In genomic region chr11:106254767-106255166, GRCm38 (mm10) we compare ENCODE assay signal across 8 mouse cellular contexts. TPM values are rescaled to one million over a fixed set of nuclear protein-coding genes. Genes with fewer than 3 reads are reported as not detected.
DNase-seq lines count a peak whose midpoint lies in the region; ATAC-seq and TF ChIP-seq lines count a peak whose summit lies in the region.

No protein-coding gene starts in this region.

- WGBS in liver, embryonic 13.5 days (ENCODE audit: insufficient replicate concordance), result 8% methylated on average over 2 of the region's 2 CpGs

- peak overlapping the region; percentile 78 for H3K9ac ChIP-seq in liver, embryonic 13.5 days

- no peaks in the 10 kb centered on the region for H3K9me3 ChIP-seq in liver, embryonic 13.5 days (replicated peaks)

- no peak for TF ChIP-seq CTCF in testis, adult 2 months (IDR thresholded peaks at IDR 0.05; ENCODE audit: control insufficient read depth, insufficient read depth, insufficient replicate concordance, low read depth, low read length)

- 0 out of 2 replicates have a peak overlapping the region, but pooled peaks have one; percentile 10 for H3K4me3 ChIP-seq in testis, adult 2 months (ENCODE audit: control insufficient read depth, low read depth, low read length)
- peak overlapping the region; percentile 79 for H3K4me3 ChIP-seq in liver, embryonic 13.5 days (replicated peaks)

- peaks cover 3% of the 10 kb centered on the region for H3K4me1 ChIP-seq in testis, adult 2 months (ENCODE audit: control insufficient read depth, insufficient read depth, low read length)
- H3K4me1 ChIP-seq in liver, embryonic 13.5 days (replicated peaks), result peaks cover 39% of the 10 kb centered on the region

- TF ChIP-seq POLR2A in testis, adult 2 months (IDR thresholded peaks at IDR 0.05; ENCODE audit: control insufficient read depth, low read depth, low read length), result no peak

- H3K36me3 ChIP-seq in testis, adult 2 months (ENCODE audit: control insufficient read depth, insufficient read depth, low read length), result no peaks in the 10 kb centered on the region
- H3K36me3 ChIP-seq in liver, embryonic 13.5 days, result peaks cover 69% of the 10 kb centered on the region

- ATAC-seq in liver, embryonic 13.5 days (ENCODE audit: low read depth), result no peak
- no peak for ATAC-seq in inflammation-experienced regulatory T-cells, adult 6 months

- no peak overlapping the region; the same call in 1 of the 2 replicates for H3K27ac ChIP-seq in testis, adult 2 months (ENCODE audit: control insufficient read depth, insufficient read depth, low read depth, low read length)
- H3K27ac ChIP-seq in liver, embryonic 13.5 days, result peak overlapping the region; percentile 55; the same call in 1 of the 2 replicates

- H3K4me2 ChIP-seq in liver, embryonic 13.5 days, result peak overlapping the region; percentile 95

- H3K27me3 ChIP-seq in testis, adult 2 months (ENCODE audit: control insufficient read depth, insufficient read depth, low read length), result no peaks in the 10 kb centered on the region
- no peaks in the 10 kb centered on the region for H3K27me3 ChIP-seq in liver, embryonic 13.5 days

- peak; percentile 55 for DNase-seq in cerebellum, adult 9-11 months
- DNase-seq in cerebellum, adult 8-10 months, result no peak
- DNase-seq in testis, postnatal 14 days (ENCODE audit: low spot score), result no peak
- DNase-seq in liver, embryonic 13.5 days, result no peak
- no peak for DNase-seq in embryo, embryonic 11 days
- DNase-seq in embryo, embryonic 10.5 days (ENCODE audit: low spot score), result no peak

RNA-seq across cellular contexts. Expression of gene Ftsj3, which starts 1.1 kb away (rescaled TPM):
- 16.0 and 17.2 TPM in 2 replicates for polyA plus RNA-seq in testis, adult 2 months (2012; rRNA removed)
- 55.4 and 66.0 TPM in 2 replicates for polyA plus RNA-seq in liver, embryonic 13.5 days (2015; fragmentation: Nextera tagmentation; extraction: Ambion mirVana)
- polyA plus RNA-seq in inflammation-experienced regulatory T-cells, adult 6 months (2017; shearing (Covaris generic)), result 10 to 100 TPM; 31.7 to 66.8 (median 55.9) TPM

RNA-seq across cellular contexts. Expression of gene Psmc5, which starts 1.2 kb away (rescaled TPM):
- polyA plus RNA-seq in testis, adult 2 months (2012; rRNA removed), result 81.2 and 90.9 TPM in 2 replicates
- polyA plus RNA-seq in liver, embryonic 13.5 days (2015; fragmentation: Nextera tagmentation; extraction: Ambion mirVana), result 204 and 210 TPM in 2 replicates
- polyA plus RNA-seq in inflammation-experienced regulatory T-cells, adult 6 months (2017; shearing (Covaris generic)), result 100 to 1,000 TPM; 145 to 157 (median 154) TPM

RNA-seq across cellular contexts. Expression of gene Smarcd2, which starts 18.0 kb away (rescaled TPM):
- polyA plus RNA-seq in testis, adult 2 months (2012; rRNA removed), result 74.7 and 74.9 TPM in 2 replicates
- polyA plus RNA-seq in liver, embryonic 13.5 days (2015; fragmentation: Nextera tagmentation; extraction: Ambion mirVana), result 27.8 and 29.2 TPM in 2 replicates
- polyA plus RNA-seq in inflammation-experienced regulatory T-cells, adult 6 months (2017; shearing (Covaris generic)), result 10 to 100 TPM; 16.2 to 24.9 (median 23.1) TPM

RNA-seq across cellular contexts. Expression of gene Tcam1, which starts 21.7 kb away (rescaled TPM):
- polyA plus RNA-seq in testis, adult 2 months (2012; rRNA removed), result 92.3 and 97.5 TPM in 2 replicates
- polyA plus RNA-seq in liver, embryonic 13.5 days (2015; fragmentation: Nextera tagmentation; extraction: Ambion mirVana), result 0.27 and 0.39 TPM in 2 replicates
- polyA plus RNA-seq in inflammation-experienced regulatory T-cells, adult 6 months (2017; shearing (Covaris generic)), result under 1 TPM in 2 of 3 experiments, not detected in 1; 0.09 to 0.14 TPM

RNA-seq across cellular contexts. Expression of gene Ddx42, which starts 38.0 kb away (rescaled TPM):
- 12.0 and 13.2 TPM in 2 replicates for polyA plus RNA-seq in testis, adult 2 months (2012; rRNA removed)
- 26.8 and 31.6 TPM in 2 replicates for polyA plus RNA-seq in liver, embryonic 13.5 days (2015; fragmentation: Nextera tagmentation; extraction: Ambion mirVana)
- 10 to 100 TPM; 55.6 to 92.5 (median 83.3) TPM for polyA plus RNA-seq in inflammation-experienced regulatory T-cells, adult 6 months (2017; shearing (Covaris generic))
